Mouse (Mus musculus) myocyte (in vitro differentiated cells): ENCODE measurements around the gene Gm20696.

Experiments
- CEBPB ChIP-seq: IDR thresholded peaks from 2 replicates; pipeline ENCODE4 v1.6.1; 2011; ENCODE audit warnings: mild to moderate bottlenecking, moderate library complexity; ENCODE audit not compliant: poor library complexity, insufficient read depth, severe bottlenecking
- E2F4 ChIP-seq: IDR thresholded peaks from one replicate; pipeline ENCODE4 v1.6.1; 2011; ENCODE audit warnings: mild to moderate bottlenecking, control low read depth, moderate library complexity; ENCODE audit not compliant: insufficient read depth
- POLR2A ChIP-seq: IDR thresholded peaks from one replicate; pipeline ENCODE4 v1.6.1; 2011; ENCODE audit warnings: low read depth, mild to moderate bottlenecking, control low read depth, moderate library complexity; ENCODE audit not compliant: insufficient read length
- POLR2AphosphoS2 ChIP-seq: IDR thresholded peaks from one replicate; pipeline ENCODE4 v1.6.1; 2011; ENCODE audit warnings: low read depth, control low read depth; ENCODE audit not compliant: insufficient read length
- REST ChIP-seq: IDR thresholded peaks from one replicate; pipeline ENCODE4 v1.6.1; 2011; ENCODE audit warnings: mild to moderate bottlenecking, control low read depth, moderate library complexity; ENCODE audit not compliant: insufficient read depth, insufficient read length
- TCF12 ChIP-seq: IDR thresholded peaks from one replicate; pipeline ENCODE4 v1.6.1; 2011; ENCODE audit warnings: mild to moderate bottlenecking, control low read depth; ENCODE audit not compliant: poor library complexity, insufficient read depth, severe bottlenecking
- USF1 ChIP-seq: IDR thresholded peaks from one replicate; pipeline ENCODE4 v1.6.1; 2011; ENCODE audit warnings: low read depth, mild to moderate bottlenecking, control low read depth, moderate library complexity

GRCm38 (mm10) chr6:99431941-99432340, 234.7 kb downstream of the Gm20696 start:
- TF ChIP-seq CEBPB (no peak), POLR2A (no peak), USF1 (no peak), E2F4 (no peak), REST (no peak), TCF12 (no peak), POLR2AphosphoS2 (no peak)
